Mouse (Mus musculus): Measurements from ENCODE around the gene Tmod3.

GRCm38 (mm10) chr9:75517751-75518150 is 41.7 kb downstream of the Tmod3 start:
- TF ChIP-seq CTCF (IDR thresholded peaks at IDR 0.05; ENCODE audit: extremely low read depth, insufficient read depth, insufficient read length, insufficient replicate concordance), result no peak
- no peak for TF ChIP-seq POLR2A (IDR thresholded peaks at IDR 0.05; ENCODE audit: low read depth, low read length)
